Mouse (Mus musculus) liver, adult 2 months (tissue): Measurements from ENCODE around the gene Tmprss12.
"Not testable (repeated sequence)": the region's sequence is repeated elsewhere in the genome, so short reads cannot be mapped to it uniquely, and the experiment has no call there.

ENCODE experiments used
- CTCF ChIP-seq: fragments of 200-500 bp; IDR thresholded peaks from 2 replicates; pipeline ENCODE4 v1.5.1; 2011; ENCODE audit warnings: low read depth, low read length, control low read depth
- POLR2A ChIP-seq: fragments of 200-500 bp; IDR thresholded peaks from 2 replicates; pipeline ENCODE4 v1.6.1; 2011; ENCODE audit warnings: low read length, control low read depth; ENCODE audit not compliant: insufficient read depth; ENCODE audit errors: extremely low read depth

GRCm38 (mm10) chr15:100337847-100338246 is 57.2 kb downstream of the Tmprss12 start:
- peak; percentile 16; the same call in 1 of the 2 replicates for TF ChIP-seq CTCF
- TF ChIP-seq POLR2A, result not testable (repeated sequence)
